ENCODE assay signal across 33 mouse cellular contexts in genomic region chrX:144644756-144645155, GRCm38 (mm10). TPM values are rescaled to one million over a fixed set of nuclear protein-coding genes. Genes with fewer than 3 reads are reported as not detected.
"Had no signal": no experiment of that assay in that cellular context is flagged by ENCODE, and none has a peak within 500 bp of the region (broad histone marks: within the 10 kb centered on the region; RNA-seq: fewer than 3 reads in every experiment).

No protein-coding gene starts in this region.

- H3K9ac ChIP-seq: limb, embryonic 12.5 days; limb, embryonic 13.5 days; limb, embryonic 15.5 days; liver, embryonic 12.5 days; liver, embryonic 13.5 days; liver, embryonic 14.5 days; liver, embryonic 15.5 days; liver, postnatal 0 days; lung, embryonic 14.5 days; lung, embryonic 15.5 days; midbrain, embryonic 12.5 days; midbrain, embryonic 13.5 days; midbrain, embryonic 15.5 days had no signal

- H3K4me3 ChIP-seq: left cerebral cortex, adult 2 months; limb, embryonic 10.5 days; limb, embryonic 12.5 days; limb, embryonic 13.5 days; limb, embryonic 15.5 days; liver, embryonic 12.5 days; liver, embryonic 13.5 days; liver, embryonic 15.5 days; lung, embryonic 15.5 days; megakaryocyte, embryonic 14.5 days; midbrain, embryonic 10.5 days; midbrain, embryonic 12.5 days; midbrain, embryonic 13.5 days; midbrain, embryonic 15.5 days; myocyte had no signal

- H3K27ac ChIP-seq: left cerebral cortex, adult 2 months; limb, embryonic 10.5 days; limb, embryonic 12.5 days; limb, embryonic 13.5 days; limb, embryonic 15.5 days; liver, embryonic 12.5 days; liver, embryonic 13.5 days; liver, embryonic 14.5 days; liver, embryonic 15.5 days; lung, embryonic 15.5 days; macrophage; midbrain, embryonic 10.5 days; midbrain, embryonic 12.5 days; midbrain, embryonic 13.5 days; midbrain, embryonic 15.5 days had no signal

- DNase-seq: left cerebral cortex, postnatal 4 days; liver; liver, embryonic 13.5 days; liver, postnatal 0 days; lung, adult 2 months; lung, postnatal 10 days; lung, postnatal 14 days; lung, postnatal 4 days; midbrain, embryonic 14.5 days had no signal

- H3K4me1 ChIP-seq: limb, embryonic 10.5 days; limb, embryonic 12.5 days; limb, embryonic 13.5 days; limb, embryonic 15.5 days; liver, embryonic 12.5 days; liver, embryonic 13.5 days; liver, embryonic 15.5 days; lung, embryonic 15.5 days; midbrain, embryonic 10.5 days; midbrain, embryonic 12.5 days; midbrain, embryonic 13.5 days; midbrain, embryonic 15.5 days had no signal

- H3K36me3 ChIP-seq: limb, embryonic 10.5 days; limb, embryonic 12.5 days; limb, embryonic 13.5 days; limb, embryonic 15.5 days; liver, embryonic 12.5 days; liver, embryonic 13.5 days; liver, embryonic 15.5 days; lung, embryonic 15.5 days; midbrain, embryonic 10.5 days; midbrain, embryonic 12.5 days; midbrain, embryonic 13.5 days; midbrain, embryonic 15.5 days had no signal

- H3K27me3 ChIP-seq: limb, embryonic 12.5 days; limb, embryonic 13.5 days; limb, embryonic 15.5 days; liver, embryonic 12.5 days; liver, embryonic 13.5 days; liver, embryonic 15.5 days; lung, embryonic 15.5 days; megakaryocyte, embryonic 14.5 days; midbrain, embryonic 12.5 days; midbrain, embryonic 13.5 days; midbrain, embryonic 15.5 days had no signal

- H3K9me3 ChIP-seq: limb, embryonic 10.5 days; limb, embryonic 12.5 days; limb, embryonic 13.5 days; limb, embryonic 15.5 days; liver, embryonic 12.5 days; liver, embryonic 13.5 days; liver, embryonic 15.5 days; lung, embryonic 15.5 days; midbrain, embryonic 10.5 days; midbrain, embryonic 12.5 days; midbrain, embryonic 13.5 days; midbrain, embryonic 15.5 days had no signal

RNA-seq across cellular contexts. Expression of gene Trpc5, which starts 43.2 kb away (rescaled TPM):
- total RNA-seq: liver, adult 2 months; megakaryocyte progenitor cell, adult 5-6 weeks; megakaryocyte, adult 5-6 weeks; megakaryocyte-erythroid progenitor cell, adult 5-6 weeks; monocyte, adult 5-6 weeks had no signal
- polyA plus RNA-seq: liver, adult 2 months; liver, postnatal 0 days; lung, adult 2 months; lung, embryonic 16.5 days; lung, postnatal 0 days; macrophage; myocyte had no signal

RNA-seq across cellular contexts. Expression of gene Rtl4, which starts 44.0 kb away (rescaled TPM):
- total RNA-seq: liver, adult 2 months; megakaryocyte progenitor cell, adult 5-6 weeks; megakaryocyte, adult 5-6 weeks; megakaryocyte-erythroid progenitor cell, adult 5-6 weeks; monocyte, adult 5-6 weeks had no signal
- polyA plus RNA-seq: liver, adult 2 months; lung, adult 2 months; lung, postnatal 0 days; macrophage; myocyte had no signal
